Mouse (Mus musculus): ENCODE data around the gene Sbf1. TPM values are rescaled to one million over a fixed set of nuclear protein-coding genes. Genes with fewer than 3 reads are reported as not detected.

Sbf1 gene
- 93.2 and 102 TPM in 2 replicates for polyA plus RNA-seq (2015; fragmentation: Nextera tagmentation; extraction: Ambion mirVana)

- no peaks in the 10 kb centered on the region for H3K27me3 ChIP-seq (replicated peaks; ENCODE audit: control insufficient read depth, insufficient read depth, low read length)
- peak; percentile 100 for ATAC-seq
- H3K27ac ChIP-seq (ENCODE audit: low read depth, low read length), result peak within 1 kb of the TSS; percentile 79
- WGBS, result under 1% methylated on average over 37 of the region's 37 CpGs
- peak within 1 kb of the TSS; percentile 93 for H3K4me2 ChIP-seq (ENCODE audit: low read length)
- H3K9me3 ChIP-seq (ENCODE audit: control insufficient read depth, low read length), result no peaks in the 10 kb centered on the region
- H3K4me3 ChIP-seq (ENCODE audit: low read length), result peak within 1 kb of the TSS; percentile 84
- H3K9ac ChIP-seq (ENCODE audit: low read depth, low read length), result peak within 1 kb of the TSS; percentile 93
- no peaks in the 10 kb centered on the region for H3K36me3 ChIP-seq (ENCODE audit: control insufficient read depth, insufficient read depth, low read length)
- H3K4me1 ChIP-seq (ENCODE audit: control insufficient read depth, insufficient read depth, low read depth, low read length), result peaks cover 27% of the 10 kb centered on the region
These were observed at the start of gene Sbf1 for GRCm38 (mm10) chr15:89315190-89315731. Sbf1 (minus strand) TSS chr15:89315311.

DNA sequence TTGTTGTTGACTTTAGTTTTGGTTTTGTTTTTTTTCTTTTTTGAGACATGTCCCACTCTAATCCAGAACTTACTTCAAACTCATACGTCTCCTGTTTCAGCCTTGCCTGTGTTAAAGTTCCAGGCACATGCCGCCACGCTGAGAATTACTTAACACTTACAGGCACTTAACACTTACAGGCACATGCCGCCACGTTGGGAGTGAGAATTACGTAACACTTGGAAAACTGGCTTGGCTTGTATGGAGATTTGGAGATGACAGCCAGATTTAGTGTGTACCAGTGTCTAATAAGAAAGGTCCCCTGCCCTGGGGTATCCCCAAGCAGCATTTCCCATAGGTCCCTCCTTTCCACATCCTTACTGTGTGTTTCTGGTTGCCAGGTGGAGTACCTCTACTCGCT is 47.9 kb upstream of the Sbf1 start:
- no peak for ATAC-seq
- Histone ChIP-seq H3K27me3 (replicated peaks; ENCODE audit: control insufficient read depth, insufficient read depth, low read length) (no peaks in the 10 kb centered on the region), H3K9ac (ENCODE audit: low read depth, low read length) (no peak overlapping the region), H3K4me3 (ENCODE audit: low read length) (no peak overlapping the region), H3K4me1 (ENCODE audit: control insufficient read depth, insufficient read depth, low read depth, low read length) (peaks cover 7% of the 10 kb centered on the region), H3K4me2 (ENCODE audit: low read length) (no peak overlapping the region), H3K9me3 (ENCODE audit: control insufficient read depth, low read length) (no peaks in the 10 kb centered on the region), H3K36me3 (ENCODE audit: control insufficient read depth, insufficient read depth, low read length) (peaks cover 50% of the 10 kb centered on the region), H3K27ac (ENCODE audit: low read depth, low read length) (no peak overlapping the region)
- 96% methylated on average over 7 of the region's 7 CpGs for WGBS

GRCm38 (mm10) chr15:89358784-89359183 is 43.7 kb upstream of the Sbf1 start:
- peaks cover 30% of the 10 kb centered on the region for H3K4me1 ChIP-seq (ENCODE audit: control insufficient read depth, insufficient read depth, low read depth, low read length)
- H3K4me2 ChIP-seq (ENCODE audit: low read length), result no peak overlapping the region
- H3K9ac ChIP-seq (ENCODE audit: low read depth, low read length), result no peak overlapping the region
- ATAC-seq, result no peak
- H3K27ac ChIP-seq (ENCODE audit: low read depth, low read length), result no peak overlapping the region
- H3K27me3 ChIP-seq (replicated peaks; ENCODE audit: control insufficient read depth, insufficient read depth, low read length), result no peaks in the 10 kb centered on the region
- 90% methylated on average over 3 of the region's 3 CpGs for WGBS
- no peak overlapping the region for H3K4me3 ChIP-seq (ENCODE audit: low read length)
- H3K36me3 ChIP-seq (ENCODE audit: control insufficient read depth, insufficient read depth, low read length), result peaks cover 20% of the 10 kb centered on the region
- no peaks in the 10 kb centered on the region for H3K9me3 ChIP-seq (ENCODE audit: control insufficient read depth, low read length)

GRCm38 (mm10) chr15:89356372-89356771 is 41.3 kb upstream of the Sbf1 start:
- Histone ChIP-seq H3K27me3 (replicated peaks; ENCODE audit: control insufficient read depth, insufficient read depth, low read length) (no peaks in the 10 kb centered on the region), H3K4me3 (ENCODE audit: low read length) (peak overlapping the region; percentile 56), H3K36me3 (ENCODE audit: control insufficient read depth, insufficient read depth, low read length) (peaks cover 22% of the 10 kb centered on the region), H3K27ac (ENCODE audit: low read depth, low read length) (peak overlapping the region; percentile 83), H3K9ac (ENCODE audit: low read depth, low read length) (peak overlapping the region; percentile 77), H3K9me3 (ENCODE audit: control insufficient read depth, low read length) (no peaks in the 10 kb centered on the region), H3K4me1 (ENCODE audit: control insufficient read depth, insufficient read depth, low read depth, low read length) (peaks cover 30% of the 10 kb centered on the region), H3K4me2 (ENCODE audit: low read length) (peak overlapping the region; percentile 89)
- ATAC-seq, result peak; percentile 37
- WGBS, result under 1% methylated on average over 15 of the region's 15 CpGs

DNA sequence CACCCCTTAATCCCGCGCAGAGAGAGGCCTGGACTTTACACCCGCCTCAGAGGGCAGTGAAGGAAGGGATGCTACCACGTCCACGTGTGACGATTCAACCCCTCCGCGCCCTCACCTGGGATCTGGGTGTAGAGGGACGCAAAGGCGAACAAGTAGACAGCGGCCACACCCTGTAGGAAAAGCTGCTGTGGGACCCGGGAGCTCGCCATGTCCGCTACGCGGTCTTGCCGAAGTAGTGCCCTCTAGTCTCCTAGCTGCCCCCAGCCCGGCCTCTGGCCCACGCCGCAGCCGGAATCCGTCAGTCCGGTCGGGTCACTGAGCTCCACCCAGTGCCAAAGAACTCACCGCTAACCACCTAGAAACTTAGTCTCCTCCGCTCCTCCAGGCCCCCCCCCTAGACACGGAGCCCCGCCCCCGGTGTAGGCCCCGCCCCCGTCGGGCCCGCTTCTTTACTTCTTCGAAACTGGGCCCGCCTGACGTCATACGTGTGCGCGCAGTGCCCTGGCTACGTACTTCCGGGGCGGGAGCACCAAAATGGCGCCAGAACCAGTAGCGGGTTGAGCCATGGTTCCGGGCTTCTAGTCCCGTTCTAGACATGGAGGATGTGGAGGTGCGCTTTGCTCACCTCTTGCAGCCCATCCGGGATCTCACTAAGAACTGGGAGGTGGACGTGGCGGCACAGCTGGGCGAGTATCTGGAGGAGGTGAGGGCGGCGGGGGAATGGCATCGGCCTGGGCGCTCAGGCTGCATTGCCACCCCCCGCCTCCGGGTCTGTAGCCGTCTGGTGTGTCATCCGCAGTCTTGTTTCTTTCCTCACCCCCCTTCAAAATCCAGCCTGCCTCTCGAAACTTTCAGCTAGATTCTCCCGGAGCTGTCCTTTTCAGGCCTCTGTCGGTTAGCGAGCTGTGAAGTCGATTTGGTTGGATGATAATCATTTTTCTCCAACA is 40.4 kb upstream of the Sbf1 start, which contains the start of the genes Lmf2 and Ncaph2:
Lmf2 (minus strand) TSS at position 419 of the 947 bp plus-strand sequence.
Ncaph2 (plus strand) TSS at position 479 of the 947 bp plus-strand sequence.
- ATAC-seq, result peak; percentile 95
- peaks cover 30% of the 10 kb centered on the region for H3K4me1 ChIP-seq (ENCODE audit: control insufficient read depth, insufficient read depth, low read depth, low read length)
- H3K27ac ChIP-seq (ENCODE audit: low read depth, low read length), result peak within 1 kb of the TSS; percentile 83
- H3K4me2 ChIP-seq (ENCODE audit: low read length), result peak within 1 kb of the TSS; percentile 89
- H3K4me3 ChIP-seq (ENCODE audit: low read length), result peak within 1 kb of the TSS; percentile 56
- H3K9me3 ChIP-seq (ENCODE audit: control insufficient read depth, low read length), result no peaks in the 10 kb centered on the region
- H3K27me3 ChIP-seq (replicated peaks; ENCODE audit: control insufficient read depth, insufficient read depth, low read length), result no peaks in the 10 kb centered on the region
- H3K36me3 ChIP-seq (ENCODE audit: control insufficient read depth, insufficient read depth, low read length), result peaks cover 22% of the 10 kb centered on the region
- under 1% methylated on average over 60 of the region's 64 CpGs for WGBS
- peak within 1 kb of the TSS; percentile 77 for H3K9ac ChIP-seq (ENCODE audit: low read depth, low read length)

DNA sequence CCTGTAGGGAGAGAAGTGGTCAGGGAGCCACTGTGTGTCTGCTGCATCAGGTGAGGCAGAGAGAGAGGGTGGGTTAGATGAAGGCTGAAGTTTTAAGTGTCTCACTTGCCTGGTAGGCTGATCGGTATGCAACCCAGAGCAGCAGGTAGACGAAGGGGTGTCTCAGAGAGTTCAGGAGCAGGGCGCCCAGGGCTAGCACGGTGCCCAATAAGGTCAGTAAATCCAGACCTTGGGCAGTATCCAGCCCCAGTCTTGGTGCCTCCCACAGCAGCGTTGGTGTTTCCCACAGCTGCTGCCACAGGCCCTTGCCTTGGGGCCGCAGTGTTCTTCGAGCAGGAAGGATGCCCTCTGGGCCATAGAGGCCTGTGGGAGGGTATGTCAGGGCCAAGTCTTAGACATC is 39.3 kb upstream of the Sbf1 start:
- WGBS, result 82% methylated on average over 7 of the region's 7 CpGs
- Histone ChIP-seq H3K4me1 (ENCODE audit: control insufficient read depth, insufficient read depth, low read depth, low read length) (peaks cover 30% of the 10 kb centered on the region), H3K4me3 (ENCODE audit: low read length) (peak overlapping the region; percentile 56), H3K4me2 (ENCODE audit: low read length) (peak overlapping the region; percentile 71), H3K9ac (ENCODE audit: low read depth, low read length) (peak overlapping the region; percentile 77), H3K27me3 (replicated peaks; ENCODE audit: control insufficient read depth, insufficient read depth, low read length) (no peaks in the 10 kb centered on the region), H3K36me3 (ENCODE audit: control insufficient read depth, insufficient read depth, low read length) (peaks cover 25% of the 10 kb centered on the region), H3K9me3 (ENCODE audit: control insufficient read depth, low read length) (no peaks in the 10 kb centered on the region), H3K27ac (ENCODE audit: low read depth, low read length) (no peak overlapping the region)
- ATAC-seq, result no peak

DNA sequence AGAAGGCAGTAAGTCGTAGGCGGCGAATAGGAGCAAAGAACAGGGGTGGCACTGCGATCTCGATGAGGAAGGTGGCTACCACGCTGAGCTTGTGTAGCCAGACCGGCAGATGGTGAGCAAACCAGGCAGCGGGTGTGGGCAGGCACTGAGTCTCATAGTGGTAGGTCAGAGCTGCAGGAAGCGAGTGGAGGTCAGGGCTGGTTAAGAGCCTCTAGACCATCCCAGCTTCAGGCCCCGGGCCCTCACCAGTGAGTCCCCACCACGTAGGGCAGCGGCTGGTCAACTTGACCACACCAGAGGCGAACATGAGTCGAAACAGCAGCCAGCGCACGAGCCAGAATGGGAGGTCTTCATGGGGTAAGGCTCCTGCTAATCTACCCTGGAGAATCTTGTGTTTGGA is 38.7 kb upstream of the Sbf1 start:
- Histone ChIP-seq H3K9ac (ENCODE audit: low read depth, low read length) (no peak overlapping the region), H3K27ac (ENCODE audit: low read depth, low read length) (no peak overlapping the region), H3K27me3 (replicated peaks; ENCODE audit: control insufficient read depth, insufficient read depth, low read length) (no peaks in the 10 kb centered on the region), H3K9me3 (ENCODE audit: control insufficient read depth, low read length) (no peaks in the 10 kb centered on the region), H3K36me3 (ENCODE audit: control insufficient read depth, insufficient read depth, low read length) (peaks cover 25% of the 10 kb centered on the region), H3K4me3 (ENCODE audit: low read length) (no peak overlapping the region), H3K4me2 (ENCODE audit: low read length) (no peak overlapping the region; the same call in 1 of the 2 replicates), H3K4me1 (ENCODE audit: control insufficient read depth, insufficient read depth, low read depth, low read length) (peaks cover 30% of the 10 kb centered on the region)
- 94% methylated on average over 16 of the region's 16 CpGs for WGBS
- ATAC-seq, result no peak

DNA sequence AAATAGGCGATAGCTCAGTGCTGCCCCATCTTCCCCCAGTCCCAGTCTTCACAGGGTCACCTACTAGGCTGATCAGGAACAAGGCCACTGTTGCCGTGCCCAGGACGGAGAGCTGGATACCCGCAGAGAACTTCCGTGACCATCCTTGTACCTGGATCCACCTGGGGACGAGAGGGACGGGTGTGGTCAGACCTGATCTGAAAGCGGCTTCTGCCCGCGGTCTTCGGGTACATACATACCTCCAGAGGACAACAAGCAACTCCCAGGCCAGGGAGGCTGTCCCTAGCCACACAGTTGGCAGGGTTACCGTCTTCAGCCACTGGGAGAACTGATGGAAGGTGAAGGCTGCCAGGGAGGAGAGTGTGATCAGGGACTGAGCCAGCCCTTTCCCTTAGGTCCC is 37.7 kb upstream of the Sbf1 start:
- WGBS, result 98% methylated on average over 12 of the region's 12 CpGs
- H3K4me2 ChIP-seq (ENCODE audit: low read length), result no peak overlapping the region

GRCm38 (mm10) chr15:89352054-89352453 is 36.9 kb upstream of the Sbf1 start:
- no peak overlapping the region for H3K4me3 ChIP-seq (ENCODE audit: low read length)
- no peak for ATAC-seq
- no peak overlapping the region for H3K4me2 ChIP-seq (ENCODE audit: low read length)
- H3K9me3 ChIP-seq (ENCODE audit: control insufficient read depth, low read length), result no peaks in the 10 kb centered on the region
- peaks cover 25% of the 10 kb centered on the region for H3K36me3 ChIP-seq (ENCODE audit: control insufficient read depth, insufficient read depth, low read length)
- 96% methylated on average over 14 of the region's 14 CpGs for WGBS
- no peak overlapping the region for H3K9ac ChIP-seq (ENCODE audit: low read depth, low read length)
- no peaks in the 10 kb centered on the region for H3K27me3 ChIP-seq (replicated peaks; ENCODE audit: control insufficient read depth, insufficient read depth, low read length)
- H3K27ac ChIP-seq (ENCODE audit: low read depth, low read length), result no peak overlapping the region
- peaks cover 17% of the 10 kb centered on the region for H3K4me1 ChIP-seq (ENCODE audit: control insufficient read depth, insufficient read depth, low read depth, low read length)

More for the DNA sequence above, 37.7 kb upstream of the Sbf1 start:
- Histone ChIP-seq H3K27me3 (replicated peaks; ENCODE audit: control insufficient read depth, insufficient read depth, low read length) (no peaks in the 10 kb centered on the region), H3K9me3 (ENCODE audit: control insufficient read depth, low read length) (no peaks in the 10 kb centered on the region), H3K9ac (ENCODE audit: low read depth, low read length) (no peak overlapping the region), H3K27ac (ENCODE audit: low read depth, low read length) (no peak overlapping the region), H3K36me3 (ENCODE audit: control insufficient read depth, insufficient read depth, low read length) (peaks cover 25% of the 10 kb centered on the region), H3K4me3 (ENCODE audit: low read length) (no peak overlapping the region), H3K4me1 (ENCODE audit: control insufficient read depth, insufficient read depth, low read depth, low read length) (peaks cover 23% of the 10 kb centered on the region)
- no peak for ATAC-seq
